Mouse (Mus musculus): ENCODE results near the gene Jmjd6.

Gene Jmjd6

DNA sequence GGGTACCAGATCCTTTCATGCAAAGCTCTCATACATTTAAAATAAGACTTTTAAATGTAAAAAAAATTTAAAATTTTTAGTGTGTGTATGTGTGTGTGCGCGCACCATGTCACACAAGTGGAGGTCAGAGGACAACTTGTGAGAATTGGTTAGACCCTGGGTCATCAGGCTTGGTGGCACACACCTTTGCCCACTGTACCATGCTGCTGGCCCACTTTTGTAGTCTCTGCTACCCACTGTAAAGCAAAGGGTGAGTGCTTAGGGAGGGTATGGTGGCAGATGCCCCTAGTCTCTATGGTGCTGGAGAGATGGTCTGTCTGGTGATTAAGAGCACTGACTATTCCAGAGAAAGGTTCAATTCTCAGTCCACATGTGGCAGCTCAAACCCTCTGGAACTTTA, 20.0 kb downstream of the Jmjd6 start:
- DNase-seq, result no peak

DNA sequence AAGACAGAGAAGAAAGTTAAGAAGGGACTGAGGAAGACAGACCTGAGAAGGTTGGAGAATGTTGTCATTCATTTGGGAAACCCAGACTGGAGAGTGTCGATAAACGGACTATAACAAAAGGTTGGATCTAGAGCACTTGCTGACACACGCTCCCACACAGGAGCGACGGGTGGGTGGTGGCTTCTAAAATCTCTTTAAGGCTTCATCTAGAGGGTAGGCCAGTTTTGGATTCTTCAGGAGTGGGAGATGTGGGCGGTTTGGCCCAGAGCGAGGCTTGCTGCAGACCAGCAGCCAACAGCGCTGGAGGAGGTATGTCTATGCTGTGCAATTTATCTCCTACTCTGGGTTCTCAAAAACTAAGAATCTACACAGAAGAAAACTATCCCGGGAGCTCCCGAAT, 20.6 kb downstream of the Jmjd6 start:
- no peak for DNase-seq

- DNase-seq, result no peak
Observed at GRCm38 (mm10) chr11:116822215-116822614, 21.0 kb downstream of the Jmjd6 start.

- DNase-seq, result no peak
Observed at GRCm38 (mm10) chr11:116821057-116821940, 21.9 kb downstream of the Jmjd6 start.

- no peak for DNase-seq
Observed at GRCm38 (mm10) chr11:116819932-116820593, 23.2 kb downstream of the Jmjd6 start.

DNA sequence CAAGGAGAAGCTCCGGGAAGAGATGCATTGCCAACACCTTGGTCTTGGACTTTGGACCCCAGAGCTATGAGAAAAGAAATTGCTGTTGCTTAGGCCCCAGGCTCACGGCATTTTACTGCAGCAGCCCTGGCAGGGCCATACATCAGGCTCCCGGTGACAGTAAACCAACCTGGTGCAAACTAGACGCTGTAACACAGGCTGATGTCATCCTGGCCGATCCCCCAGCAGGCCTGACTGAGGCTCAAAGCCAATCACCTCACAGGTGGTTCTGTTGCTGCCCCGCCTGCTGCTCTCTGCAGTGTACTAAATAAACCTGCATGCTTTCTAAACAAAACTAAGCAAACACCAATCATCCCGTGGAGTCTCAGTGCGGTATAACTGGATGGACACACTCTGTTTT, 24.5 kb downstream of the Jmjd6 start:
- DNase-seq, result no peak

GRCm38 (mm10) chr11:116817567-116817966, 25.7 kb downstream of the Jmjd6 start:
- no peak for DNase-seq

GRCm38 (mm10) chr11:116816769-116817168, 26.5 kb downstream of the Jmjd6 start:
- no peak for DNase-seq

- DNase-seq, result no peak
Observed at GRCm38 (mm10) chr11:116814884-116815415, 28.3 kb downstream of the Jmjd6 start.

GRCm38 (mm10) chr11:116814076-116814883, 29.0 kb downstream of the Jmjd6 start:
- peak; percentile 29 to 46 for DNase-seq

DNA sequence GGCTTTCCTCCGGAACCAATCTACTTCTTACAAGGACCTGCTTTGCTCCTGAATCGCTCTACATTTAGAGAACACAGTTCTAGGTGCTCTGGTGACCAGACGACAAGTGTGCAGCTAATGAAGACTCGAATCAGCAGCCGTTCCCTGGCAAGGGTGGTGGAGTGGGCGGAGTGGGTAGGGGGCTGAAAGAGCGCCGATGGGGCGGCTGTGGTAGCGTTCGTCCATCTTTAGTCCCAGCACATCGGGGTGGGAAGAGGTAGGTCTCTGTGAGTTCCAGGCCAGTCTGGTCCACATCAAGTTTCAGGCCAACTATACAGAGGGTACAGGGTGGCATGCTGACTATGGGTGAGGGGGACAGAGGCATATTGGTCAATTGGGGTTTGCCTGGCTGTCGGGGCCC, 29.6 kb downstream of the Jmjd6 start:
- DNase-seq, result no peak

GRCm38 (mm10) chr11:116812793-116813529, 30.3 kb downstream of the Jmjd6 start:
- no peak for DNase-seq

DNA sequence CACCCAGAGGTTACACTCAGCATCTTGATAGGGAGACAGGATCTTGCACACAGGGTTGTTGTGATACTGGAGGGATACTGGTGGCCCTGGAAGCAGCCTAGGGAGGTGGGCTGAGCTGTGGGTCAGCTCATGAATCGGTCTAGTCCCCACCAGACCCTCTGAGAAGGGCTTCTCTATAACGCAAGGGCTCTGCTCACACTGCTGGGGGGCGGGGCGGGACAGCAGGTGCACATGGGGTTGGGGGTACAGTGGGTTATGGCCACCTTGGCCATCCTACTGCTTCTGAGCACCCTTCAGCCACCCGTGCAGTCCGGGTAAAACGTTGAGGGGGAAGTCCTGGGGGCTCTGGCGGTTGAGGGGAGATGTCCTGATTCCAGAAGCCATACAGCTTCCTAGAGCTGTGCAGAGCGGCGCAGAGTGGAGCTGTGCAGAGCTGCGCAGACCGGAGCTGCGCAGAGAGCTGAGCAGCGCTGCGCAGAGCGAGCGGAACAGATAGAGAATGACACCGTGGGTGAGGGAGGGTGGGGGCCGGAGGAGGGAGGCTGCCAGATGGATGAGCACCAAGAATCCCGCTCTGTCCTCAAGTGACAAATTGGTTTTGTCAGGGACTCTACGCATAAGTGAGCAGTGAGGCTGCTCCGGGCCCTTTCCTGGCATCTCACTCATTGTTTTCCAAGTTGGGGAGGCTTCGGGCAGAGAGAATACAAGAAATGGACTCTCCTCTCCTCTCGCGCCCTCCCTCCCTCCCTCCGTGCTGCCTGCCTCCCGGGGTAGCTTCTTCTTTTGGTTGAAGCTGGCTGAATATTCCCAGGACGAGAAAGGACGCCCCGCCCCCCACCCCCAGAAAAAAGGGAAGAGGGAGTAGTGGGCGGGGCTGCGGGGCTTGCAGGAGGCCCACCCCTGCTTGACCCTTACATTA, 32.0 kb downstream of the Jmjd6 start:
- peak in 1 of 2 experiments; percentile 31 for DNase-seq

- DNase-seq, result no peak
Observed at GRCm38 (mm10) chr11:116810528-116810927, 32.7 kb downstream of the Jmjd6 start.

- no peak for DNase-seq
Observed at GRCm38 (mm10) chr11:116809520-116809919, 33.7 kb downstream of the Jmjd6 start.

DNA sequence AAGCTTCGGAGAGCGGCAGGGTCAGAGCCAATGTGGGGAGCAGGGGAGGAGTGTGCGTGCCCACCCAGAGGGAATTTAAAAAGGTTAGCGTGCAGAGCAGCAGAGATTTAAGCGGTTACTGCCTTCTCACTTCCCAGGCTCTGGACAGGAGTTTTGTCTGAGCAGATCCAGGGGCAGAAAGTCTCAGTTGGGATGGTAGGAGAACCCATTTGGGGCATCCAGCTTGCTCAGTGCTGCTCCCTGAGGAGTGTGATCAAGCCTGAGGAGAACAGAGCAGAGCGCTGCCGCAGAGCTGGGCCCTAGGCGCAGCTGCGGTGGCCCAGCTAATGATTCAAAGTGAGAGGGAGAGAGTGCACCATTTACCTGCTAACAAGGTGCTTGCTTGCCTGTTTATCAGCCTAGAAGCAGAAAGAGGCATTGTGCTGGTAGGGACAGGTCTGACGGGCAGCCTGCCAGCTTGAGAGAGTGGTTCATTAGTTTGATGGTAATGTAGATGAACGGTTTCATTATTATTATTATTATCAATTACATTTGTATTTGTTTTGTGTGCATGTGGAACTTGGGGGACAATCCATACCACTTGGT, 34.3 kb downstream of the Jmjd6 start:
- DNase-seq, result no peak

DNA sequence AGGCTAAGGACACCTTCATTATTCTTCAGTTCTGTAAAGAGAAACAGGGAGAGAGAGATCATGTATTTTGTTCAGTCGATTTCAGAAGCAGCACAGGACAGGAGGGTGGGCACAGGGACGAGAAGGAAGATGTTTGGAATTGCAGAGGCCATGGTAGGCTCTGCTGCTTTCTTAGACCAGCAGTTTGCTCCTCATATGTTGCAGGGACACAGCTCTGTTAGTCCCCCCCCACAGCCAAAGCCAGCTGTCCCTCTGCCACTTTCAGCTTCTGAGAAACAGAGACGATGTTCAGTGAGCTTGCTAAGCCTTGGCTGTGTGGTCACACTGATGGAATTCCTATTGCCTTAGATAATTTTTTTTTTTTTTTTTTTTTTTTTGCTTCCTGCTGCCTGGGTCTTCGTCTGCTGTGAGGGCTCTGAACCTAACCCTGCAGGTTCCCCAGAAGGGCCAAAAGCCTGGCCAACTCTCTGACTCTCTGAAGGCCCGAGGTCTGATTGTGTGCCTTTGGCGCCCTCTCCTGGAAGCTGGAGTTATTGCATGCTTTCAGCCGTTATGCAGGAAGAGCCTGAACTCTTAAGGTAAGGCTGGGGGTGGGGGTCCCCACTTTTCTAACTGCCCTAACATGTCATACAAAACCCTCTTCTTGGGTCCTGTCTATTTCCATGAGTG, 35.2 kb downstream of the Jmjd6 start:
- peak; percentile 52 to 76 for DNase-seq

DNA sequence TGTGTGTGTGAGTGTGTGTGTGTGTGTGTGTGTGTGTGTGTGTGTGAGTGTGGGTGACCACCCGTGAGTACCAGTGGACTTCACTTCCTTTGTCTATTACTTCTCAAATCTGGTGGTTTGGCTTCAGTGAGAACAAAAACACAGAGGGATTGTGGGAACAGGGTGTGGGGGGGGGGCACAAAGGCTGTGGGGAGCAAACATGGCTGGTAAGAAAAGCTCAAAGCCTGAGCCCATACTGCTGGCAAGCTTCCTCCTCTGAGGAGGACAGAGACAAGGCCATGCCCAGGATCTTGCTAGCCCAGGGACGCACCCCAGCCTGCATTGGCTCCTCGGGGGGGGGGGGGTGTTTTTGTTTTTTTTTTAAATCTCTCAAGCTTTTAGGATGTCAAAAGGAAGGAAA, 35.7 kb downstream of the Jmjd6 start:
- DNase-seq, result no peak

DNA sequence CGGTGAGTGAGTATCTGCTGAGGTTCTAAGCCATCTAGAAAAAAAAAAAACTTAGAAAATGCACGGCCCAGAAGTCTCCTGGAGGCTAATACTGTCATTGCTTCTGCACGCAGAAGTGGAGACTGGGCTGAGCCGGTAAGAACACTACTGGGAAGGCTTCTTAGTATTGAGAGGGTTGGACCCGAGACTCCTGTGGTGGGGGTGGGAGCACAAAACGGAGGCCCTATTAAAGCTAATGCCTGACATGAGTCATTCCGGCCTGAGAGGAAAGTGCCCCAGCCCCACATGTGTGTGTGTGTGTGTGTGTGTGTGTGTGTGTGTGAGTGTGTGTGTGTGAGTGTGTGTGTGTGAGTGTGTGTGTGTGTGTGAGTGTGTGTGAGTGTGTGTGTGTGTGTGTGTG, 36.1 kb downstream of the Jmjd6 start:
- DNase-seq, result no peak

Data from spleen, adult 18-20 months (tissue).